In genomic region chr4:49519476-49519875, GRCm38 (mm10) we compare ENCODE assay signal across 9 mouse cellular contexts. TPM values are rescaled to one million over a fixed set of nuclear protein-coding genes. Genes with fewer than 3 reads are reported as not detected.
DNase-seq lines count a peak whose midpoint lies in the region; ATAC-seq lines count a peak whose summit lies in the region.
"Had no signal": no experiment of that assay in that cellular context is flagged by ENCODE, and none has a peak within 500 bp of the region (broad histone marks: within the 10 kb centered on the region; RNA-seq: fewer than 3 reads in every experiment).

No protein-coding gene starts in this region.

- no peaks in the 10 kb centered on the region for H3K9me3 ChIP-seq in erythroblast, embryonic 14.5 days (ENCODE audit: control insufficient read depth, low read length)
- no peaks in the 10 kb centered on the region for H3K9me3 ChIP-seq in forebrain, embryonic 14.5 days (replicated peaks; ENCODE audit: control insufficient read depth, low read length)

- H3K4me3 ChIP-seq in erythroblast, embryonic 14.5 days (replicated peaks) = peak overlapping the region; percentile 66
- peak overlapping the region; percentile 60 for H3K4me3 ChIP-seq in forebrain, embryonic 14.5 days (ENCODE audit: low read depth, low read length)

- H3K36me3 ChIP-seq in erythroblast, embryonic 14.5 days (ENCODE audit: control insufficient read depth) = peaks cover 31% of the 10 kb centered on the region
- H3K36me3 ChIP-seq in forebrain, embryonic 14.5 days (ENCODE audit: control insufficient read depth, insufficient read depth, low read length) = peaks cover 9% of the 10 kb centered on the region

- H3K9ac ChIP-seq in forebrain, embryonic 14.5 days (ENCODE audit: low read length) = no peak overlapping the region

- DNase-seq in A20 (ENCODE audit: low read depth, low spot score) (peak; percentile 67), MN1 (ENCODE audit: low spot score) (no peak)
- DNase-seq in forebrain, embryonic 14.5 days (ENCODE audit: low spot score) = no peak
- no peak for DNase-seq in frontal cortex, postnatal 25 days (ENCODE audit: low spot score in 2 of 2)
- DNase-seq in layer of hippocampus, adult 8-10 months (ENCODE audit: low spot score in 2 of 2) = no peak

- ATAC-seq in erythroblast, adult 5-6 weeks (replicated peaks; ENCODE audit: low FRiP score, poor library complexity, severe bottlenecking) = no peak
- no peak for ATAC-seq in forebrain, embryonic 14.5 days
- peak; percentile 40 for ATAC-seq in megakaryocyte progenitor cell, adult 5-6 weeks (replicated peaks; ENCODE audit: poor library complexity)

- H3K27ac ChIP-seq in forebrain, embryonic 14.5 days (ENCODE audit: low read depth, low read length) = no peak overlapping the region

- peak overlapping the region; percentile 66 for H3K4me2 ChIP-seq in forebrain, embryonic 14.5 days (ENCODE audit: low read length)

- H3K4me1 ChIP-seq in erythroblast, embryonic 14.5 days (ENCODE audit: control insufficient read depth) = peaks cover 36% of the 10 kb centered on the region
- H3K4me1 ChIP-seq in forebrain, embryonic 14.5 days (ENCODE audit: control insufficient read depth, insufficient read depth, low read length) = peaks cover 12% of the 10 kb centered on the region

- H3K27me3 ChIP-seq in erythroblast, embryonic 14.5 days (ENCODE audit: control insufficient read depth) = no peaks in the 10 kb centered on the region
- no peaks in the 10 kb centered on the region for H3K27me3 ChIP-seq in forebrain, embryonic 14.5 days (replicated peaks; ENCODE audit: control insufficient read depth, insufficient read depth, low read length)

- 74% methylated on average over 5 of the region's 5 CpGs for WGBS in forebrain, embryonic 14.5 days

RNA-seq across cellular contexts. Expression of gene Mrpl50, which starts 1.4 kb away (rescaled TPM):
- 0.15 and 0.29 TPM in 2 replicates for polyA plus RNA-seq in erythroblast, embryonic 14.5 days (2012)
- 7.5 and 17.9 TPM in 2 replicates for total RNA-seq in erythroblast, adult 5-6 weeks (2015; ENCODE audit: low replicate concordance)
- 5.8 and 11.0 TPM in 2 replicates for total RNA-seq in erythroblast, adult 5-6 weeks (2017; ENCODE audit: low replicate concordance)
- 81.0 and 91.9 TPM in 2 replicates for polyA plus RNA-seq in forebrain, embryonic 14.5 days (2014; fragmentation: Nextera tagmentation; extraction: Ambion mirVana)
- total RNA-seq in megakaryocyte progenitor cell, adult 5-6 weeks (2015) = 45.5 and 50.4 TPM in 2 replicates
- 35.6 and 44.8 TPM in 2 replicates for total RNA-seq in megakaryocyte progenitor cell, adult 5-6 weeks (2017)
- 10 to 100 TPM; 29.3 to 35.0 (median 32.1) TPM for total RNA-seq in layer of hippocampus, adult 8-10 months (2022)

RNA-seq across cellular contexts. Expression of gene Zfp189, which starts 1.5 kb away (rescaled TPM):
- polyA plus RNA-seq in erythroblast, embryonic 14.5 days (2012) = 0.06 TPM in 1 of 2 replicates, not detected in the other
- total RNA-seq in erythroblast, adult 5-6 weeks (2015; ENCODE audit: low replicate concordance) = 4.4 TPM in 1 of 2 replicates, not detected in the other
- total RNA-seq in erythroblast, adult 5-6 weeks (2017; ENCODE audit: low replicate concordance) = 3.3 TPM in 1 of 2 replicates, not detected in the other
- 14.4 and 18.3 TPM in 2 replicates for polyA plus RNA-seq in forebrain, embryonic 14.5 days (2014; fragmentation: Nextera tagmentation; extraction: Ambion mirVana)
- 8.7 and 9.7 TPM in 2 replicates for total RNA-seq in megakaryocyte progenitor cell, adult 5-6 weeks (2015)
- total RNA-seq in megakaryocyte progenitor cell, adult 5-6 weeks (2017) = 4.0 and 7.6 TPM in 2 replicates
- 10 to 100 TPM; 23.9 to 30.1 (median 28.7) TPM for total RNA-seq in layer of hippocampus, adult 8-10 months (2022)

RNA-seq across cellular contexts. Expression of gene Baat, which starts 13.1 kb away (rescaled TPM):
- not detected in 2 replicates for polyA plus RNA-seq in erythroblast, embryonic 14.5 days (2012)
- not detected in 2 replicates for total RNA-seq in erythroblast, adult 5-6 weeks (2015; ENCODE audit: low replicate concordance)
- 0.26 and 1.5 TPM in 2 replicates for total RNA-seq in erythroblast, adult 5-6 weeks (2017; ENCODE audit: low replicate concordance)
- polyA plus RNA-seq in forebrain, embryonic 14.5 days (2014; fragmentation: Nextera tagmentation; extraction: Ambion mirVana) = not detected in 2 replicates
- not detected in 2 replicates for total RNA-seq in megakaryocyte progenitor cell, adult 5-6 weeks (2015)
- not detected in 2 replicates for total RNA-seq in megakaryocyte progenitor cell, adult 5-6 weeks (2017)
- under 1 TPM; 0.20 to 0.54 (median 0.26) TPM for total RNA-seq in layer of hippocampus, adult 8-10 months (2022)
- total RNA-seq: hematopoietic stem cell, adult 5-6 weeks had no signal

RNA-seq across cellular contexts. Expression of gene Aldob, which starts 29.9 kb away (rescaled TPM):
- 0.04 TPM in 1 of 2 replicates, not detected in the other for polyA plus RNA-seq in erythroblast, embryonic 14.5 days (2012)
- total RNA-seq in erythroblast, adult 5-6 weeks (2015; ENCODE audit: low replicate concordance) = not detected in 2 replicates
- not detected in 2 replicates for total RNA-seq in erythroblast, adult 5-6 weeks (2017; ENCODE audit: low replicate concordance)
- polyA plus RNA-seq in forebrain, embryonic 14.5 days (2014; fragmentation: Nextera tagmentation; extraction: Ambion mirVana) = 0.15 and 0.27 TPM in 2 replicates
- not detected in 2 replicates for total RNA-seq in megakaryocyte progenitor cell, adult 5-6 weeks (2015)
- not detected in 2 replicates for total RNA-seq in megakaryocyte progenitor cell, adult 5-6 weeks (2017)
- 1 to 10 TPM; 2.3 to 4.1 (median 2.6) TPM for total RNA-seq in layer of hippocampus, adult 8-10 months (2022)
- total RNA-seq: hematopoietic stem cell, adult 5-6 weeks had no signal

RNA-seq across cellular contexts. Expression of gene Acnat1, which starts 45.8 kb away (rescaled TPM):
- polyA plus RNA-seq in erythroblast, embryonic 14.5 days (2012) = not detected in 2 replicates
- not detected in 2 replicates for total RNA-seq in erythroblast, adult 5-6 weeks (2015; ENCODE audit: low replicate concordance)
- total RNA-seq in erythroblast, adult 5-6 weeks (2017; ENCODE audit: low replicate concordance) = not detected in 2 replicates
- not detected in 2 replicates for polyA plus RNA-seq in forebrain, embryonic 14.5 days (2014; fragmentation: Nextera tagmentation; extraction: Ambion mirVana)
- total RNA-seq in megakaryocyte progenitor cell, adult 5-6 weeks (2015) = not detected in 2 replicates
- not detected in 2 replicates for total RNA-seq in megakaryocyte progenitor cell, adult 5-6 weeks (2017)
- total RNA-seq in layer of hippocampus, adult 8-10 months (2022) = not detected
